Mouse (Mus musculus) hindbrain, embryonic 13.5 days (tissue): Measurements from ENCODE around the gene Cdk2ap2. TPM values are rescaled to one million over a fixed set of nuclear protein-coding genes. Genes with fewer than 3 reads are reported as not detected.

Experiments used
- ATAC-seq: fragments of 200-750 bp; cut with Nextera tagmentation; 2 replicates; pipeline ENCODE4 v1.8.0; 2017; ENCODE audit warnings: moderate TSS enrichment; ENCODE audit not compliant: low FRiP score
- H3K27ac ChIP-seq: fragments of 300-500 bp; sonication (generic); 2 replicates; pipeline ENCODE4 v1.5.1; 2015; ENCODE audit warnings: inconsistent platforms, mild to moderate bottlenecking, moderate library complexity
- H3K27me3 ChIP-seq: fragments of 300-500 bp; sonication (generic); 2 replicates; pipeline ENCODE4 v1.6.1; 2015; ENCODE audit warnings: mild to moderate bottlenecking, inconsistent platforms
- H3K36me3 ChIP-seq: fragments of 300-500 bp; sonication (generic); 2 replicates; pipeline ENCODE4 v1.6.1; 2015; ENCODE audit warnings: mild to moderate bottlenecking, inconsistent platforms
- H3K4me1 ChIP-seq: fragments of 300-500 bp; sonication (generic); replicated peaks from 2 replicates; pipeline ENCODE4 v1.6.1; 2015; ENCODE audit warnings: inconsistent platforms
- H3K4me2 ChIP-seq: fragments of 300-500 bp; sonication (generic); 2 replicates; pipeline ENCODE4 v1.6.1; 2015; ENCODE audit warnings: inconsistent platforms, mild to moderate bottlenecking, moderate library complexity
- H3K4me3 ChIP-seq: fragments of 300-500 bp; sonication (generic); 2 replicates; pipeline ENCODE4 v1.5.1; 2015; ENCODE audit warnings: mild to moderate bottlenecking, inconsistent platforms
- H3K9ac ChIP-seq: fragments of 300-500 bp; sonication (generic); 2 replicates; pipeline ENCODE4 v1.6.1; 2015; ENCODE audit warnings: mild to moderate bottlenecking, inconsistent platforms
- H3K9me3 ChIP-seq: fragments of 300-500 bp; sonication (generic); 2 replicates; pipeline ENCODE4 v1.6.1; 2016; ENCODE audit warnings: inconsistent platforms
- WGBS: fragments of 180-500 bp; shearing (Covaris S2); methylation state at CpG from one replicate; pipeline ENCODE4 v1.1.7; 2015; 5-methylcytosine and 5-hydroxymethylcytosine counted together
- polyA plus RNA-seq: library from polyadenylated mRNA; unstranded; fragments of >200 nt; fragmentation: Nextera tagmentation; extraction: Ambion mirVana; gene quantifications from 2 replicates; pipeline ENCODE4 v1.2.1, GENCODE M21; 2015

The Cdk2ap2 gene
- polyA plus RNA-seq, 1 experiment from 2014 or later, result 81.0 TPM

- no peaks in the 10 kb centered on the region for H3K27me3 ChIP-seq
- WGBS, result 78% methylated on average over 8 of the region's 8 CpGs
- no peaks in the 10 kb centered on the region for H3K4me1 ChIP-seq
- H3K9ac ChIP-seq, result no peak overlapping the region
- H3K4me3 ChIP-seq, result no peak overlapping the region
- no peak overlapping the region for H3K27ac ChIP-seq
- H3K9me3 ChIP-seq, result no peaks in the 10 kb centered on the region
- H3K36me3 ChIP-seq, result no peaks in the 10 kb centered on the region
- no peak overlapping the region for H3K4me2 ChIP-seq
- no peak for ATAC-seq
Observed at GRCm38 (mm10) chr19:4070756-4071155, 26.2 kb upstream of the Cdk2ap2 start.

GRCm38 (mm10) chr19:4071406-4071805, 25.6 kb upstream of the Cdk2ap2 start:
- Histone ChIP-seq H3K36me3 (no peaks in the 10 kb centered on the region), H3K27me3 (no peaks in the 10 kb centered on the region), H3K4me3 (no peak overlapping the region), H3K27ac (no peak overlapping the region), H3K9me3 (no peaks in the 10 kb centered on the region), H3K4me2 (no peak overlapping the region), H3K4me1 (no peaks in the 10 kb centered on the region), H3K9ac (no peak overlapping the region)
- WGBS, result 93% methylated on average over 6 of the region's 6 CpGs
- ATAC-seq, result no peak

DNA sequence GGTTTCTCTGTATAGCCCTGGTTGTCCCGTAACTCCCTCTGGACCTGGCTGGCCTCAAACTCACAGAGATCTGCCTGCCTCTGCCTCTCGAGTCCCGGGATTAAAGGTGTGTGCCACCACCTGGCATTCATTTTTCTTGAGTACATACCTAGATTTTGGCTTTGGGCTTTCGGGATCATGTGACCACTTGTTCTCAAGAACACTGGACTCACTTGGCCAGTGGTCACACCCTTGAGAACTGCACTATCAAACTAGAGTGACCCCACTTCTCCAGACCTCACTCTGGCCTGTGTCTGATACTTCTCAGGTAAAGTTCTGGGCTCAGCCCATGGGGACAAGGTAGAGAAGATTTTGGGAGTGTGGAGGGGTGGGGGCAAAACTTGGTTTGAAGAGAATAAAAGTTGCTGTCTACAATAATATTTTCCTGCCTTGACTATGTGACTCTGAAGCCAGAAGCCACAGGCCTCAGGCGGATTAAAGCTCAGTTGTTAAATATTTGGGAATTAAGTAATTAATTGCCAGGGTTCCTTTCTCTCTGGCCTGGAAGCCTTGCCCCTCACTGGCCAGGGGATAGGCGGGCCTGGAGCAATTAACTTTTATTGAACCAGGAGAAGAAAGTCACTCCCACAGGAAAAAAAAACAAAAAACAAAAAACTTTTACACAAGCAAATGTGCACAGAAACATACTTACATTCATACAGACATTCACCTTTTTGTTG, 24.1 kb upstream of the Cdk2ap2 start:
- Histone ChIP-seq H3K36me3 (no peaks in the 10 kb centered on the region), H3K9me3 (no peaks in the 10 kb centered on the region), H3K9ac (no peak overlapping the region), H3K27me3 (no peaks in the 10 kb centered on the region), H3K4me1 (no peaks in the 10 kb centered on the region), H3K4me2 (no peak overlapping the region), H3K27ac (no peak overlapping the region), H3K4me3 (no peak overlapping the region)
- no peak for ATAC-seq
- WGBS, result 86% methylated on average over 6 of the region's 6 CpGs

GRCm38 (mm10) chr19:4075531-4075930, 21.5 kb upstream of the Cdk2ap2 start:
- H3K9me3 ChIP-seq, result no peaks in the 10 kb centered on the region
- H3K4me1 ChIP-seq, result no peaks in the 10 kb centered on the region
- no peak for ATAC-seq
- H3K4me3 ChIP-seq, result no peak overlapping the region
- 90% methylated on average over 1 of the region's 1 CpGs for WGBS
- H3K27me3 ChIP-seq, result no peaks in the 10 kb centered on the region
- H3K27ac ChIP-seq, result no peak overlapping the region
- no peak overlapping the region for H3K4me2 ChIP-seq
- H3K36me3 ChIP-seq, result no peaks in the 10 kb centered on the region
- no peak overlapping the region for H3K9ac ChIP-seq

DNA sequence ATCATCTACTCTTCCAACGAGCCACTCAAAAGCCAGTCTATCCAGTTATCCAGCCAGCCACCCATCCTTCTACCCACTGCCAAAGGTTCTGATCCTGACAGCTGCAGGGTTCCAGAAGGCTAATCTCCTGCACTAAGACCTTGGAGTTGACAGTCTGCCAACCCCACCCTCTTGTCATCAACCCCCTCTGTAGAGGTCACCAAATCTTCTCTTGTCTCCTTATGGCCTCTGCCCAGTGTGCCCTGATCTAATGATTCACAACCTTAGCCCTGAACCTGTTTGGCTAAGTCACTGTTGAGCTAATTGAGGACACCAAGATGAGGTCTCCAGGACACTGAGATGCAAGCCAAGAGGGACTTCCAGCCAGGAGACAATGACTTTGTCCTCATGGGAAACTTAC, 17.4 kb upstream of the Cdk2ap2 start:
- no peaks in the 10 kb centered on the region for H3K36me3 ChIP-seq
- no peak for ATAC-seq
- H3K4me2 ChIP-seq, result no peak overlapping the region
- 83% methylated on average over 1 of the region's 1 CpGs for WGBS
- H3K9me3 ChIP-seq, result no peaks in the 10 kb centered on the region
- H3K4me3 ChIP-seq, result no peak overlapping the region
- H3K27me3 ChIP-seq, result peaks cover 8% of the 10 kb centered on the region; the same call in 1 of the 2 replicates
- H3K27ac ChIP-seq, result no peak overlapping the region
- H3K9ac ChIP-seq, result no peak overlapping the region
- H3K4me1 ChIP-seq, result no peaks in the 10 kb centered on the region

- Histone ChIP-seq H3K4me1 (no peaks in the 10 kb centered on the region), H3K9me3 (no peaks in the 10 kb centered on the region), H3K36me3 (no peaks in the 10 kb centered on the region), H3K27ac (no peak overlapping the region), H3K27me3 (peaks cover 11% of the 10 kb centered on the region; the same call in 1 of the 2 replicates), H3K9ac (no peak overlapping the region), H3K4me3 (no peak overlapping the region), H3K4me2 (no peak overlapping the region)
- WGBS, result 71% methylated on average over 8 of the region's 8 CpGs
- no peak for ATAC-seq
Observed at GRCm38 (mm10) chr19:4080511-4081009, 16.4 kb upstream of the Cdk2ap2 start.

DNA sequence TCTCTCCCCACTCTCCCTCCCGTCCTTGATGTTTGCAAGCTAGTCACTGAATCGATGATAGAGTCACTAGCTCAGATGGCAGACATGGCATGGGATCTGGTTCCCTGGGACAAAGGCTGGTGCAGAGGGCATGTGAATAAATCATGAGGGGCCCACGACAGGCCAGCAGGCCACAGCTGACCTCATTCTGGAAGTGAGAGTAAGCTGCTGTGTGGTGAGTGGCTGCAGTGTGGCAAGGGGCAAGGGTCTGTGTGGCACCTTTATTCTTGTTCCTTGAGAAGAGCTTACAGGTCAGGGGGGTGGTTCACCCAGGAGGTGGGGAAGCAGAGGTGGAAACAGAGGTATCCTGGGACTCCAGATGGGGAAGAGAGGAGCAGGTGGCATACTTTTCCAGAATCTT, 15.6 kb upstream of the Cdk2ap2 start, which contains the start of gene Cabp2:
TSS of gene Cabp2 (plus strand) at position 185 of the 400 bp plus-strand sequence.
- H3K4me3 ChIP-seq, result no peak within 1 kb of the TSS
- no peaks in the 10 kb centered on the region for H3K9me3 ChIP-seq
- no peak within 1 kb of the TSS for H3K4me2 ChIP-seq
- WGBS, result 52% methylated on average over 3 of the region's 3 CpGs
- H3K36me3 ChIP-seq, result no peaks in the 10 kb centered on the region
- H3K4me1 ChIP-seq, result no peaks in the 10 kb centered on the region
- no peak within 1 kb of the TSS for H3K27ac ChIP-seq
- H3K9ac ChIP-seq, result no peak within 1 kb of the TSS
- peaks cover 16% of the 10 kb centered on the region; the same call in 1 of the 2 replicates for H3K27me3 ChIP-seq
- ATAC-seq, result no peak

- H3K27me3 ChIP-seq, result peaks cover 24% of the 10 kb centered on the region; the same call in 1 of the 2 replicates
- no peaks in the 10 kb centered on the region for H3K9me3 ChIP-seq
- 83% methylated on average over 11 of the region's 11 CpGs for WGBS
- H3K36me3 ChIP-seq, result no peaks in the 10 kb centered on the region
- H3K4me1 ChIP-seq, result no peaks in the 10 kb centered on the region
- H3K4me2 ChIP-seq, result no peak overlapping the region
- no peak overlapping the region for H3K4me3 ChIP-seq
- ATAC-seq, result no peak
- H3K9ac ChIP-seq, result no peak overlapping the region
- no peak overlapping the region for H3K27ac ChIP-seq
Observed at GRCm38 (mm10) chr19:4082219-4082965, 14.6 kb upstream of the Cdk2ap2 start.

DNA sequence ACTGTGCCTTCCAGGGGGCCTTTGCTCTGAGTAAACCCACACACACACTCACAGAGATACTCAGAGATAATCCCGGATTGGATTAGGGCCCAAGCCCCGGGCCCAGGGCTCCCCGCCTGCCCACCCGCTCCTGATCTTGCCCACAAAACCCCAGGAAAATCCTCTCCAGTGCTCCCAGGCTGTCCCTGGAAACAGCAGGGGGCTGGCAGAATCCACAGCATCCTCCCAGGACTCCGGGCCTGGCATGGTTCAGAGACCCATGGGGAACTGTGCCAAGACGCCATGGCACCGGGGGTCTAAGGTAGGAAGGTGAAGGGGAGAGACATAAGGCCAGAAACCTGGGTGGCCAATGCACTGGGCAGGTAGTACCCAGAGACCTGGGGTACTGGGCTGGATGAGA, 13.7 kb upstream of the Cdk2ap2 start:
- no peak for ATAC-seq
- 79% methylated on average over 7 of the region's 7 CpGs for WGBS
- H3K36me3 ChIP-seq, result no peaks in the 10 kb centered on the region
- H3K4me3 ChIP-seq, result no peak overlapping the region
- H3K9ac ChIP-seq, result no peak overlapping the region
- peaks cover 24% of the 10 kb centered on the region; the same call in 1 of the 2 replicates for H3K27me3 ChIP-seq
- no peak overlapping the region for H3K4me2 ChIP-seq
- H3K9me3 ChIP-seq, result no peaks in the 10 kb centered on the region
- H3K4me1 ChIP-seq, result no peaks in the 10 kb centered on the region
- H3K27ac ChIP-seq, result no peak overlapping the region

DNA sequence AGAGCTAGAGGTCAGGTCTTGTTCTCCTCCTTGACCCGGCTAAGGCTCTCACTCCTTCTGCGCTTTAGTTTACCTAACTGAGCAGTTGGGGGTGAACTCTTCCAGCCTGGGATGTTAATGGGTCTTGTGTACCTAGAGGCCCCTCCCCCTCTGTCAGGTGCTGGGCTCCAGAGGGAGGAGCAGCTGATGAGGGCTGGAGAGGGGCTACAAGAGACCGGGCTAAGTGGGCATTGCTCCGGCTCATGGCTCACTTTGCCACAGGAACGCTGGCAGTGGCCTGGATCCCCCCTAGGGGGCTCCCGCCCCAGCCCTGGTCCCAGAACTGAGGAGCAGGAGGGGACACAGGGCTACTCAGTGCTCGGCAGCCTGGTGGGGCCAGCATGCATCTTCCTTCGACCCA, 13.2 kb upstream of the Cdk2ap2 start:
- Histone ChIP-seq H3K27ac (no peak overlapping the region), H3K4me2 (no peak overlapping the region), H3K9me3 (no peaks in the 10 kb centered on the region), H3K4me1 (no peaks in the 10 kb centered on the region), H3K27me3 (peaks cover 24% of the 10 kb centered on the region; the same call in 1 of the 2 replicates), H3K4me3 (no peak overlapping the region), H3K9ac (0 out of 2 replicates have a peak overlapping the region, but pooled peaks have one; percentile 19), H3K36me3 (no peaks in the 10 kb centered on the region)
- ATAC-seq, result no peak
- 30% methylated on average over 8 of the region's 8 CpGs for WGBS

DNA sequence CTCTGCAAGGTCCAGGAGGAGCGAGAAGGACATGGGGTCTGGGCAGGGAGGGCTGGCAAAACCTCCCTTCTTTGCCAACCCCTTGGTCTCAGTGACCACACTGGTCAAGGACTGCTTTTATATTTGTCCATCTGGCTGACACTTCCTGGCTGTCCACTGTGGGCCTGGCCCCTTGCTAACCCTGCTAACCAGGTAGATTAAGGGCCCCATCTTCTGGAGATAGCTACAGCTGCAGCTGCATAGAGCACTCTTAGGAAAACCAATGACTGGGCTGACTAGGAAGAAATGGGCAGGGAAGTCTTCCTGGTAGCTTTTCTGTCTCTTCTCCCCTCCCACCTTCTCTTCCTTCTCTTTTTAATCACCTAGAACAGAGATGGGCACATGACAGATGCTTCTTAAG, 12.0 kb upstream of the Cdk2ap2 start:
- Histone ChIP-seq H3K4me3 (no peak overlapping the region), H3K9ac (no peak overlapping the region), H3K36me3 (no peaks in the 10 kb centered on the region), H3K4me1 (no peaks in the 10 kb centered on the region), H3K9me3 (no peaks in the 10 kb centered on the region), H3K4me2 (no peak overlapping the region), H3K27me3 (peaks cover 32% of the 10 kb centered on the region; the same call in 1 of the 2 replicates), H3K27ac (no peak overlapping the region)
- ATAC-seq, result no peak
- WGBS, result 83% methylated on average over 1 of the region's 1 CpGs

- WGBS, result 92% methylated on average over 15 of the region's 15 CpGs
- Histone ChIP-seq H3K36me3 (no peaks in the 10 kb centered on the region), H3K27ac (no peak overlapping the region), H3K9me3 (no peaks in the 10 kb centered on the region), H3K27me3 (peaks cover 32% of the 10 kb centered on the region; the same call in 1 of the 2 replicates), H3K4me2 (no peak overlapping the region), H3K4me3 (no peak overlapping the region), H3K9ac (no peak overlapping the region), H3K4me1 (no peaks in the 10 kb centered on the region)
- ATAC-seq, result no peak
Observed at GRCm38 (mm10) chr19:4086156-4086555, 10.8 kb upstream of the Cdk2ap2 start.
